Mouse (Mus musculus): ENCODE data around the gene B4gat1. TPM values are rescaled to one million over a fixed set of nuclear protein-coding genes. Genes with fewer than 3 reads are reported as not detected.
A peak's percentile ranks its signal among the peaks of the same experiment; 100 is the strongest.

B4gat1 gene
- polyA plus RNA-seq, 1 experiment from 2014 or later: 61.1 TPM

- no peaks in the 10 kb centered on the region for H3K9me3 ChIP-seq
- H3K36me3 ChIP-seq: peaks cover 27% of the 10 kb centered on the region
- no peak for ATAC-seq (ENCODE audit: low read depth)
- H3K27ac ChIP-seq (replicated peaks): no peak overlapping the region
- peaks cover 24% of the 10 kb centered on the region for H3K4me1 ChIP-seq (replicated peaks)
- H3K4me3 ChIP-seq: no peak overlapping the region
- H3K27me3 ChIP-seq: peaks cover 63% of the 10 kb centered on the region
- WGBS: 28% methylated on average over 25 of the region's 25 CpGs
- no peak overlapping the region for H3K4me2 ChIP-seq
- no peak overlapping the region for H3K9ac ChIP-seq
Observed at GRCm38 (mm10) chr19:5052166-5052822, 13.7 kb downstream of the B4gat1 start.

GRCm38 (mm10) chr19:5052853-5053252, 14.2 kb downstream of the B4gat1 start:
- Histone ChIP-seq H3K27ac (replicated peaks) (no peak overlapping the region), H3K36me3 (peaks cover 22% of the 10 kb centered on the region), H3K4me1 (replicated peaks) (peaks cover 24% of the 10 kb centered on the region), H3K9ac (no peak overlapping the region), H3K9me3 (no peaks in the 10 kb centered on the region), H3K4me2 (no peak overlapping the region), H3K27me3 (peaks cover 63% of the 10 kb centered on the region), H3K4me3 (no peak overlapping the region)
- no peak for ATAC-seq (ENCODE audit: low read depth)
- 58% methylated on average over 17 of the region's 17 CpGs for WGBS

- H3K4me1 ChIP-seq (replicated peaks): peaks cover 28% of the 10 kb centered on the region
- H3K27me3 ChIP-seq: peaks cover 63% of the 10 kb centered on the region
- ATAC-seq (ENCODE audit: low read depth): no peak
- no peak overlapping the region for H3K4me3 ChIP-seq
- H3K27ac ChIP-seq (replicated peaks): no peak overlapping the region
- no peaks in the 10 kb centered on the region for H3K9me3 ChIP-seq
- 16% methylated on average over 9 of the region's 9 CpGs for WGBS
- H3K9ac ChIP-seq: no peak overlapping the region
- peaks cover 11% of the 10 kb centered on the region for H3K36me3 ChIP-seq
- no peak overlapping the region for H3K4me2 ChIP-seq
Observed at GRCm38 (mm10) chr19:5053909-5054308, 15.3 kb downstream of the B4gat1 start.

- H3K36me3 ChIP-seq: no peaks in the 10 kb centered on the region
- no peak overlapping the region for H3K4me2 ChIP-seq
- peak; percentile 30 for ATAC-seq (ENCODE audit: low read depth)
- no peak overlapping the region for H3K27ac ChIP-seq (replicated peaks)
- H3K9ac ChIP-seq: no peak overlapping the region
- WGBS: 14% methylated on average over 6 of the region's 6 CpGs
- H3K9me3 ChIP-seq: no peaks in the 10 kb centered on the region
- peaks cover 45% of the 10 kb centered on the region for H3K27me3 ChIP-seq
- no peak overlapping the region for H3K4me3 ChIP-seq
- peaks cover 34% of the 10 kb centered on the region for H3K4me1 ChIP-seq (replicated peaks)
Observed at GRCm38 (mm10) chr19:5056251-5056650, 17.6 kb downstream of the B4gat1 start.

- Histone ChIP-seq H3K9ac (no peak overlapping the region), H3K4me2 (no peak overlapping the region), H3K4me3 (no peak overlapping the region), H3K27me3 (peaks cover 26% of the 10 kb centered on the region), H3K4me1 (replicated peaks) (peaks cover 31% of the 10 kb centered on the region), H3K9me3 (no peaks in the 10 kb centered on the region), H3K27ac (replicated peaks) (no peak overlapping the region), H3K36me3 (no peaks in the 10 kb centered on the region)
- ATAC-seq (ENCODE audit: low read depth): no peak
- 21% methylated on average over 16 of the region's 16 CpGs for WGBS
Observed at GRCm38 (mm10) chr19:5057876-5058775, 19.5 kb downstream of the B4gat1 start.

- H3K4me2 ChIP-seq: no peak overlapping the region
- no peaks in the 10 kb centered on the region for H3K9me3 ChIP-seq
- no peaks in the 10 kb centered on the region for H3K36me3 ChIP-seq
- H3K4me3 ChIP-seq: no peak overlapping the region
- WGBS: 21% methylated on average over 10 of the region's 10 CpGs
- H3K27me3 ChIP-seq: peaks cover 16% of the 10 kb centered on the region; the same call in 1 of the 2 replicates
- H3K9ac ChIP-seq: peak overlapping the region; percentile 26; the same call in 1 of the 2 replicates
- ATAC-seq (ENCODE audit: low read depth): no peak
- H3K4me1 ChIP-seq (replicated peaks): peaks cover 31% of the 10 kb centered on the region
- no peak overlapping the region for H3K27ac ChIP-seq (replicated peaks)
Observed at GRCm38 (mm10) chr19:5058801-5059771, 20.5 kb downstream of the B4gat1 start.

GRCm38 (mm10) chr19:5060365-5061330, 22.0 kb downstream of the B4gat1 start:
- H3K4me1 ChIP-seq (replicated peaks): peaks cover 37% of the 10 kb centered on the region
- no peak overlapping the region for H3K4me3 ChIP-seq
- 0 out of 2 replicates have a peak overlapping the region, but pooled peaks have one; percentile 13 for H3K27ac ChIP-seq (replicated peaks)
- H3K9me3 ChIP-seq: no peaks in the 10 kb centered on the region
- H3K36me3 ChIP-seq: no peaks in the 10 kb centered on the region
- WGBS: 40% methylated on average over 5 of the region's 5 CpGs
- H3K4me2 ChIP-seq: no peak overlapping the region
- peaks cover 10% of the 10 kb centered on the region; the same call in 1 of the 2 replicates for H3K27me3 ChIP-seq
- ATAC-seq (ENCODE audit: low read depth): 0 out of 2 replicates have a peak, but pooled peaks have one; percentile 26
- H3K9ac ChIP-seq: peak overlapping the region; percentile 50

- no peak for ATAC-seq (ENCODE audit: low read depth)
- Histone ChIP-seq H3K4me2 (no peak overlapping the region), H3K4me3 (no peak overlapping the region), H3K9ac (no peak overlapping the region), H3K27me3 (peaks cover 23% of the 10 kb centered on the region), H3K36me3 (no peaks in the 10 kb centered on the region), H3K9me3 (no peaks in the 10 kb centered on the region), H3K27ac (replicated peaks) (no peak overlapping the region), H3K4me1 (replicated peaks) (peaks cover 34% of the 10 kb centered on the region)
- 88% methylated on average over 5 of the region's 5 CpGs for WGBS
Observed at GRCm38 (mm10) chr19:5062041-5062440, 23.4 kb downstream of the B4gat1 start.

GRCm38 (mm10) chr19:5062446-5062845, 23.8 kb downstream of the B4gat1 start:
- Histone ChIP-seq H3K4me3 (no peak overlapping the region), H3K4me2 (no peak overlapping the region), H3K9ac (no peak overlapping the region), H3K27me3 (peaks cover 27% of the 10 kb centered on the region), H3K36me3 (no peaks in the 10 kb centered on the region), H3K27ac (replicated peaks) (no peak overlapping the region), H3K9me3 (no peaks in the 10 kb centered on the region), H3K4me1 (replicated peaks) (peaks cover 38% of the 10 kb centered on the region)
- no peak for ATAC-seq (ENCODE audit: low read depth)
- WGBS: 78% methylated on average over 6 of the region's 6 CpGs

- H3K9ac ChIP-seq: peak overlapping the region; percentile 6; the same call in 1 of the 2 replicates
- ATAC-seq (ENCODE audit: low read depth): no peak
Observed at GRCm38 (mm10) chr19:5065104-5065503, 26.5 kb downstream of the B4gat1 start.

More at GRCm38 (mm10) chr19:5065104-5065503, 26.5 kb downstream of the B4gat1 start:
- Histone ChIP-seq H3K27ac (replicated peaks) (no peak overlapping the region), H3K27me3 (peaks cover 52% of the 10 kb centered on the region), H3K4me3 (no peak overlapping the region), H3K9me3 (no peaks in the 10 kb centered on the region), H3K36me3 (no peaks in the 10 kb centered on the region), H3K4me2 (no peak overlapping the region), H3K4me1 (replicated peaks) (peaks cover 53% of the 10 kb centered on the region)
- WGBS: 75% methylated on average over 7 of the region's 7 CpGs
